8 mouse cellular contexts compared by ENCODE assay signal in the genomic region with DNA sequence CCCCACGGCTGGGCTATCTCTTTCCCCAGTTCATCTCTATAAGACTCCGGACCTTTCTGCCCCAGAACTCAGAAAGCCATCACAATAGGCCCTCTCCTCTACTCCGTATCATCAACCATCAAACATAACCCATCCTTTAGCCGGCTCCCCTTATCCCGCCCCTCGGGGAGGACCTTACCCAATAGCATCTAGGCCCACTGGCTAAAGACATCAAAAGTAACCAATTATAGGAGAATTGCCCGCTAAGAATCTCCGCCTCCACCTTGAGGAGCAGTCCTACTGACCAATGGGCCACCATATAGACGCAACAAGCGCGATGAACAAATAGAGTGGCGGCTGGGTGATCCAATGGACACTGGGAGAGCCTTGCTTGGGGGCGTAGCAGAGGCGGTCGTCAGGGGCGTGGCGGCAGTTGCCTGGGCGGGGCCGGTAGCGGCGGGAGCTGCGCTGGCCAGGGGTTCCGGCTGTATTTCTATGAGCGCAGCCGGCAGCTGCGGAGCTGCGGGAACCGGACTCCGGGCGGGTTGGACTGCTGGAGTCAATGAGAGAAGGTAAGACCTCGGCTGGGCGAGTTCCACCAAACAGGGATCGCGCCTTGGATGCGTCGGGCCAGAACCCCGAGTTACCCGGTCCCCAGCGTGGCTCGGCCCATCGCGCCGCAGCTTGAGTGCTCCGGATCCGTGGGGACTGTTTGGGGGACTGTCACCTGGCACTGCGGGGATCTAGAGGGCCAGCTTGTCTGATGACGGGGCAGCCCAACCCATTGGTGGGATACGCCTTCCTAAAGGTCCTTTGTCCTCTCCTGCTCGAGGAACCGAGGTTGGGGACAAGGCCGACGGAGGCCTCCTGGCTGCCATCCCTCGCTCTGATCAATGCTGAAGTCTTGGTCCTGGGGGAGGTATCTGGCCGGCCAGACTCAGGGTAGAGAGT. TPM values are rescaled to one million over a fixed set of nuclear protein-coding genes. Genes with fewer than 3 reads are reported as not detected.
DNase-seq lines count a peak whose midpoint lies in the region; ATAC-seq lines count a peak whose summit lies in the region.

A gene (plus strand): TSS at position 411 of the 930 bp plus-strand sequence.

- WGBS in hindbrain, embryonic 14.5 days = under 1% methylated on average over 54 of the region's 54 CpGs

- H3K27me3 ChIP-seq in hindbrain, embryonic 14.5 days (ENCODE audit: control insufficient read depth, insufficient read depth, low read length) = no peaks in the 10 kb centered on the region

- H3K4me3 ChIP-seq in hindbrain, embryonic 14.5 days (replicated peaks; ENCODE audit: low read length) = peak within 1 kb of the TSS; percentile 83

- peak; percentile 100 for ATAC-seq in hindbrain, embryonic 14.5 days (ENCODE audit: low FRiP score)

- H3K27ac ChIP-seq in hindbrain, embryonic 14.5 days = peak within 1 kb of the TSS; percentile 91

- peak within 1 kb of the TSS; percentile 91 for H3K9ac ChIP-seq in hindbrain, embryonic 14.5 days

- peak; percentile 100 for DNase-seq in R1 (ENCODE audit: low read depth, low spot score)
- peak; percentile 100 for DNase-seq in cerebellum, postnatal 25 days
- DNase-seq in frontal cortex, postnatal 25 days (ENCODE audit: low spot score in 2 of 2) = peak; percentile 100
- DNase-seq in hindbrain, embryonic 14.5 days (ENCODE audit: low spot score) = peak; percentile 100
- DNase-seq in layer of hippocampus, postnatal 36 days = peak; percentile 100
- peak; percentile 100 for DNase-seq in lung, postnatal 36 days
- peak; percentile 100 for DNase-seq in retina, postnatal 1 day
- DNase-seq in urinary bladder, adult 18-20 months (ENCODE audit: low spot score in 2 of 2) = peak; percentile 100

- H3K4me2 ChIP-seq in hindbrain, embryonic 14.5 days (replicated peaks) = peak within 1 kb of the TSS; percentile 61

- no peaks in the 10 kb centered on the region for H3K36me3 ChIP-seq in hindbrain, embryonic 14.5 days (replicated peaks; ENCODE audit: control insufficient read depth, insufficient read depth)

- H3K9me3 ChIP-seq in hindbrain, embryonic 14.5 days (ENCODE audit: control insufficient read depth, low read length) = no peaks in the 10 kb centered on the region

- H3K4me1 ChIP-seq in hindbrain, embryonic 14.5 days (replicated peaks; ENCODE audit: control insufficient read depth, insufficient read depth, low read length) = peaks cover 32% of the 10 kb centered on the region

RNA-seq across cellular contexts. Expression of the gene that starts here (rescaled TPM):
- polyA plus RNA-seq in hindbrain, embryonic 14.5 days (2014; fragmentation: Nextera tagmentation; extraction: Ambion mirVana) = 25.1 and 26.8 TPM in 2 replicates
- total RNA-seq in layer of hippocampus, postnatal 36 days (2021) = 10 to 100 TPM; 67.6 to 67.7 TPM

Comparison
In these comparisons a context has a peak if more than half of its experiments do, and no peak if none do; other contexts are left out.
1. Peak in every context shown above with its lines: DNase-seq, ATAC-seq, H3K4me3 ChIP-seq and H3K27ac ChIP-seq.